Comparison of ENCODE assay signal across 9 mouse cellular contexts in the genomic region with DNA sequence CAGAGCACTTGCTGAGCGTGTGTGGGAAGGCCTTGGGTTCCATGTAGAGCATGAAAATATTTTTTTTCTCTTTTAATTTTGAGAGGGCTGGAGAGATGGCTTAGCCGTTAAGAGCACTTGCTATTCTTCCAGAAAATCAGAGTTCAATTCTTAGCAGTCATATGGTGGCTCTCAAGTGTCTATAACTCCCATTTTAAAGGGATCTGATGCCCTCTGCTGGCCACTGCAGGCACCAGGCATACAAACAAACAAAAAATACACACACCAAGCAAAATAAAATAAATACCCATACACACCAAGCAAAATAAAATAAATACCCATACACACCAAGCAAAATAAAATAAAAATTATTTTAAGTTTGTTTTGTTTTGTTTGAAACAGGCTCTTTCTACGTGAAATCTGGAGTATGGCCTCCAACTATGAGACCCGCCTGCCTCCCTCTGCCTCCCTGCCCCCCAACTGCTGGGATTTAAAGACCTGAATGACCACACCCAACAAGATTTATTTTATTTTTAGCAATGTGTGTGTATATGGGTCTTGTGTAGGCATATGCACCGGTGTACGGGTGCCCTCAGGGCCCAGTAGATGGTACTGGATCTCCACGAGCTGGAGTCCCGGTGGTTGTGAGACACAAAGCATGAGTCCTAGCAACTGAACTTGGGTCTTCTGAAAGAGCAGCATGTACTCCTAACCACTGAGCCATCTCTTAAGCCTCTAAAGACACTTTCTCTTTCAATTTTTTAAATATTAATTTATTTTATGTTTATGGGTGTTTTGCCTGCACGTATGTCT. TPM values are rescaled to one million over a fixed set of nuclear protein-coding genes. Genes with fewer than 3 reads are reported as not detected.
DNase-seq lines count a peak whose midpoint lies in the region; ATAC-seq lines count a peak whose summit lies in the region.
"Had no signal": no experiment of that assay in that cellular context is flagged by ENCODE, and none has a peak within 500 bp of the region (broad histone marks: within the 10 kb centered on the region; RNA-seq: fewer than 3 reads in every experiment).

No protein-coding gene starts in this region.

- DNase-seq in heart, adult 18-20 months = peak; percentile 39 to 77
- DNase-seq in heart, adult 11 months = no peak
- peak; percentile 70 for DNase-seq in right cerebral cortex, postnatal 14 days
- no peak for DNase-seq in right cerebral cortex, adult 18-20 months
- DNase-seq in cerebellum, adult 9-10 months = peak; percentile 65
- peak; percentile 84 for DNase-seq in kidney, postnatal 10 days
- DNase-seq in thymus, postnatal 36 days = peak; percentile 24 to 43

- peak; percentile 65 for ATAC-seq in megakaryocyte progenitor cell, adult 5-6 weeks (replicated peaks; ENCODE audit: poor library complexity)

RNA-seq across cellular contexts. Expression of a gene that starts 16.8 kb away (rescaled TPM):
- total RNA-seq in heart, adult 18-20 months (2021) = 100 to 1,000 TPM; 118 to 148 TPM
- 336 and 338 TPM in 2 replicates for total RNA-seq in megakaryocyte progenitor cell, adult 5-6 weeks (2015)
- total RNA-seq in megakaryocyte progenitor cell, adult 5-6 weeks (2017) = 357 and 368 TPM in 2 replicates

RNA-seq across cellular contexts. Expression of a gene that starts 18.6 kb away (rescaled TPM):
- under 1 TPM in 1 of 2 experiments, not detected in 1; 0.41 TPM for total RNA-seq in heart, adult 18-20 months (2021)
- 1.2 TPM in 1 of 2 replicates, not detected in the other for total RNA-seq in megakaryocyte progenitor cell, adult 5-6 weeks (2015)
- total RNA-seq in megakaryocyte progenitor cell, adult 5-6 weeks (2017) = 0.79 TPM in 1 of 2 replicates, not detected in the other
- total RNA-seq: adrenal gland, postnatal 4 days had no signal

Comparison
In these comparisons a context has a peak if more than half of its experiments do, and no peak if none do; other contexts are left out.
1. DNase-seq: peak in heart, adult 18-20 months (2 of 2), right cerebral cortex, postnatal 14 days (single experiment), cerebellum, adult 9-10 months (single experiment), kidney, postnatal 10 days (single experiment) and thymus, postnatal 36 days (2 of 2); none in heart, adult 11 months (single experiment) and right cerebral cortex, adult 18-20 months (single experiment).